Mouse (Mus musculus) bone marrow macrophage, adult 2 months (primary cell): ENCODE data around the gene Qrich2. TPM values are rescaled to one million over a fixed set of nuclear protein-coding genes. Genes with fewer than 3 reads are reported as not detected.

Source experiments
- H3K27ac ChIP-seq: 2 replicates; pipeline ENCODE4 v1.5.1; 2012; ENCODE audit warnings: low read depth, low read length; ENCODE audit not compliant: insufficient read depth
- H3K4me1 ChIP-seq: 2 replicates; pipeline ENCODE4 v1.6.1; 2012; ENCODE audit warnings: low read length; ENCODE audit not compliant: control insufficient read depth, insufficient read depth
- H3K4me3 ChIP-seq: 2 replicates; pipeline ENCODE4 v1.5.1; 2012; ENCODE audit warnings: mild to moderate bottlenecking, low read length, moderate library complexity; ENCODE audit not compliant: insufficient read depth
- CTCF ChIP-seq: IDR thresholded peaks from 2 replicates; pipeline ENCODE4 v1.5.1; 2012; ENCODE audit warnings: low read depth, mild to moderate bottlenecking, low read length, moderate library complexity
- POLR2A ChIP-seq: IDR thresholded peaks from 2 replicates; pipeline ENCODE4 v1.6.1; 2012; ENCODE audit warnings: mild to moderate bottlenecking, low read depth, low read length, borderline replicate concordance
- polyA plus RNA-seq: library from polyadenylated mRNA; stranded (reverse); fragments of >200 nt; gene quantifications from 2 replicates; pipeline ENCODE4 v1.2.4, GENCODE M21; 2012; ENCODE audit not compliant: missing spikeins, insufficient read depth, insufficient read length

Qrich2 gene
- polyA plus RNA-seq, 1 experiment: not detected

GRCm38 (mm10) chr11:116439269-116440240 is 26.5 kb downstream of the Qrich2 start:
- TF ChIP-seq POLR2A: no peak
- no peak for TF ChIP-seq CTCF
- Histone ChIP-seq H3K27ac (no peak overlapping the region), H3K4me1 (peaks cover 18% of the 10 kb centered on the region), H3K4me3 (no peak overlapping the region)

GRCm38 (mm10) chr11:116437541-116437940 is 28.5 kb downstream of the Qrich2 start:
- H3K4me3 ChIP-seq: peak overlapping the region; percentile 38
- peak overlapping the region; percentile 86 for H3K27ac ChIP-seq
- H3K4me1 ChIP-seq: peaks cover 21% of the 10 kb centered on the region
- TF ChIP-seq CTCF: no peak
- TF ChIP-seq POLR2A: no peak

- TF ChIP-seq POLR2A (peak; percentile 23; the same call in 1 of the 2 replicates), CTCF (0 out of 2 replicates have a peak, but pooled peaks have one; percentile 3)
- H3K27ac ChIP-seq: peak overlapping the region; percentile 86
- peak overlapping the region; percentile 38 for H3K4me3 ChIP-seq
- peaks cover 22% of the 10 kb centered on the region for H3K4me1 ChIP-seq
Measured at GRCm38 (mm10) chr11:116436725-116437331, 29.2 kb downstream of the Qrich2 start.

GRCm38 (mm10) chr11:116435992-116436724 is 29.9 kb downstream of the Qrich2 start:
- TF ChIP-seq CTCF (no peak), POLR2A (no peak)
- Histone ChIP-seq H3K4me1 (peaks cover 22% of the 10 kb centered on the region), H3K27ac (peak overlapping the region; percentile 86)

GRCm38 (mm10) chr11:116434967-116435752 is 30.9 kb downstream of the Qrich2 start:
- peak overlapping the region; percentile 93 for H3K4me3 ChIP-seq
- TF ChIP-seq CTCF: no peak
- TF ChIP-seq POLR2A: no peak
- peaks cover 23% of the 10 kb centered on the region for H3K4me1 ChIP-seq
- peak overlapping the region; percentile 86 for H3K27ac ChIP-seq

More at GRCm38 (mm10) chr11:116435992-116436724, 29.9 kb downstream of the Qrich2 start:
- peak overlapping the region; percentile 93 for H3K4me3 ChIP-seq

- TF ChIP-seq POLR2A (no peak), CTCF (no peak)
Measured at GRCm38 (mm10) chr11:116434287-116434966, 31.6 kb downstream of the Qrich2 start.

GRCm38 (mm10) chr11:116433356-116434286 is 32.4 kb downstream of the Qrich2 start, which contains the start of gene Ubald2:
Gene Ubald2 (plus strand): TSS chr11:116434094.
- TF ChIP-seq POLR2A: no peak
- TF ChIP-seq CTCF: no peak
- Histone ChIP-seq H3K27ac (peak within 1 kb of the TSS; percentile 86), H3K4me3 (peak within 1 kb of the TSS; percentile 93), H3K4me1 (peaks cover 37% of the 10 kb centered on the region)

More at GRCm38 (mm10) chr11:116434287-116434966, 31.6 kb downstream of the Qrich2 start:
- H3K4me1 ChIP-seq: peaks cover 29% of the 10 kb centered on the region
- H3K4me3 ChIP-seq: peak overlapping the region; percentile 93
- peak overlapping the region; percentile 86 for H3K27ac ChIP-seq
